ENCODE assay signal across 7 mouse cellular contexts in genomic region chr2:103484617-103485401, GRCm38 (mm10). TPM values are rescaled to one million over a fixed set of nuclear protein-coding genes. Genes with fewer than 3 reads are reported as not detected.
DNase-seq lines count a peak whose midpoint lies in the region; ATAC-seq and TF ChIP-seq lines count a peak whose summit lies in the region.

TSS of gene Cat (minus strand) at chr2:103485160.

- peaks cover 2% of the 10 kb centered on the region; the same call in 1 of the 2 replicates for H3K36me3 ChIP-seq in embryonic facial prominence, embryonic 10.5 days (replicated peaks)
- H3K36me3 ChIP-seq in intestine, postnatal 0 days (ENCODE audit: control insufficient read depth, insufficient read depth): no peaks in the 10 kb centered on the region
- no peaks in the 10 kb centered on the region for H3K36me3 ChIP-seq in midbrain, embryonic 12.5 days
- no peaks in the 10 kb centered on the region for H3K36me3 ChIP-seq in small intestine, adult 2 months (ENCODE audit: control insufficient read depth, insufficient read depth, low read length)

- H3K4me3 ChIP-seq in embryonic facial prominence, embryonic 10.5 days: peak within 1 kb of the TSS; percentile 80
- H3K4me3 ChIP-seq in intestine, postnatal 0 days (ENCODE audit: low read depth, low read length): peak within 1 kb of the TSS; percentile 91
- peak within 1 kb of the TSS; percentile 81 for H3K4me3 ChIP-seq in midbrain, embryonic 12.5 days
- peak within 1 kb of the TSS; percentile 75 for H3K4me3 ChIP-seq in small intestine, adult 2 months (ENCODE audit: low read depth, low read length)

- peak within 1 kb of the TSS; percentile 94 for H3K27ac ChIP-seq in embryonic facial prominence, embryonic 10.5 days (replicated peaks)
- H3K27ac ChIP-seq in intestine, postnatal 0 days (ENCODE audit: low read depth, low read length): peak within 1 kb of the TSS; percentile 96
- H3K27ac ChIP-seq in midbrain, embryonic 12.5 days (replicated peaks): peak within 1 kb of the TSS; percentile 96
- H3K27ac ChIP-seq in small intestine, adult 2 months (ENCODE audit: insufficient read depth, low read depth, low read length): peak within 1 kb of the TSS; percentile 96

- TF ChIP-seq CTCF in intestine, postnatal 0 days (IDR thresholded peaks at IDR 0.05; ENCODE audit: low read depth): no peak
- TF ChIP-seq CTCF in small intestine, adult 2 months (IDR thresholded peaks at IDR 0.05; ENCODE audit: extremely low read depth, insufficient read length, insufficient replicate concordance, low read depth, low read length): no peak

- no peaks in the 10 kb centered on the region for H3K27me3 ChIP-seq in embryonic facial prominence, embryonic 10.5 days (replicated peaks; ENCODE audit: low read depth, poor library complexity, severe bottlenecking)
- no peaks in the 10 kb centered on the region for H3K27me3 ChIP-seq in intestine, postnatal 0 days (replicated peaks; ENCODE audit: control insufficient read depth, insufficient read depth, low read length)
- no peaks in the 10 kb centered on the region for H3K27me3 ChIP-seq in midbrain, embryonic 12.5 days
- H3K27me3 ChIP-seq in small intestine, adult 2 months (ENCODE audit: control insufficient read depth, insufficient read depth, low read length): no peaks in the 10 kb centered on the region

- peak; percentile 98 for DNase-seq in adrenal gland, postnatal 10 days
- peak; percentile 98 for DNase-seq in embryonic facial prominence, embryonic 10.5 days (ENCODE audit: low spot score)
- no peak for DNase-seq in gonadal fat pad, adult 2 months (ENCODE audit: low read depth)
- peak; percentile 98 for DNase-seq in left cerebral cortex, postnatal 4 days

- peak; percentile 99 for TF ChIP-seq POLR2A in small intestine, adult 2 months (IDR thresholded peaks at IDR 0.05; ENCODE audit: low read depth, low read length)

- H3K9me3 ChIP-seq in embryonic facial prominence, embryonic 10.5 days: no peaks in the 10 kb centered on the region
- no peaks in the 10 kb centered on the region for H3K9me3 ChIP-seq in intestine, postnatal 0 days (ENCODE audit: control insufficient read depth)
- no peaks in the 10 kb centered on the region for H3K9me3 ChIP-seq in midbrain, embryonic 12.5 days

- ATAC-seq in intestine, postnatal 0 days: peak; percentile 97
- ATAC-seq in midbrain, embryonic 12.5 days (ENCODE audit: low FRiP score, low read depth): peak; percentile 99

- H3K9ac ChIP-seq in intestine, postnatal 0 days (ENCODE audit: low read depth, low read length): peak within 1 kb of the TSS; percentile 86
- peak within 1 kb of the TSS; percentile 88 for H3K9ac ChIP-seq in midbrain, embryonic 12.5 days (replicated peaks)

- intact Hi-C loops in left cerebral cortex, postnatal 4 days (cut with DNase I): no loop called here

- peaks cover 28% of the 10 kb centered on the region for H3K4me1 ChIP-seq in embryonic facial prominence, embryonic 10.5 days
- H3K4me1 ChIP-seq in intestine, postnatal 0 days (replicated peaks; ENCODE audit: control insufficient read depth, insufficient read depth, low read length): 0 out of 2 replicates have a peak, but pooled peaks cover 5% of the 10 kb centered on the region
- H3K4me1 ChIP-seq in midbrain, embryonic 12.5 days: peaks cover 18% of the 10 kb centered on the region
- H3K4me1 ChIP-seq in small intestine, adult 2 months (ENCODE audit: control insufficient read depth, insufficient read depth, insufficient read length, low read length): peaks cover 6% of the 10 kb centered on the region

- H3K4me2 ChIP-seq in intestine, postnatal 0 days (replicated peaks; ENCODE audit: low read depth): peak within 1 kb of the TSS; percentile 80
- H3K4me2 ChIP-seq in midbrain, embryonic 12.5 days (replicated peaks): peak within 1 kb of the TSS; percentile 58

- under 1% methylated on average over 41 of the region's 41 CpGs for WGBS in embryonic facial prominence, embryonic 10.5 days
- WGBS in intestine, postnatal 0 days: under 1% methylated on average over 41 of the region's 41 CpGs
- under 1% methylated on average over 41 of the region's 41 CpGs for WGBS in midbrain, embryonic 12.5 days
- under 1% methylated on average over 41 of the region's 41 CpGs for WGBS in small intestine, adult 2 months

RNA-seq across cellular contexts. Expression of gene Cat, which starts in this region (rescaled TPM):
- 100 to 1,000 TPM; 371 to 498 TPM for total RNA-seq in adrenal gland, postnatal 10 days (2021)
- polyA plus RNA-seq in embryonic facial prominence, embryonic 10.5 days (2016; fragmentation: Nextera tagmentation; extraction: Ambion mirVana): 84.9 and 85.6 TPM in 2 replicates
- polyA plus RNA-seq in gonadal fat pad, adult 2 months (2012; rRNA removed): 197 and 202 TPM in 2 replicates
- 173 and 179 TPM in 2 replicates for polyA plus RNA-seq in intestine, postnatal 0 days (2015; fragmentation: Nextera tagmentation; extraction: Ambion mirVana)
- 10 to 100 TPM; 80.5 to 83.4 TPM for total RNA-seq in left cerebral cortex, postnatal 4 days (2021)
- polyA plus RNA-seq in midbrain, embryonic 12.5 days (2016; fragmentation: Nextera tagmentation; extraction: Ambion mirVana): 101 and 110 TPM in 2 replicates
- 55.8 and 113 TPM in 2 replicates for polyA plus RNA-seq in small intestine, adult 2 months (2012; rRNA removed)

Comparison
In these comparisons a context has a peak if more than half of its experiments do, and no peak if none do; other contexts are left out.
1. RNA of gene Cat (total RNA-seq): 371 to 498 TPM in adrenal gland, postnatal 10 days; 80.5 to 83.4 TPM in left cerebral cortex, postnatal 4 days; every median in the first group is over 4 times any median in the second.
2. Peak in every context shown above with its lines, with median percentiles within 50 percentile points of each other: H3K27ac ChIP-seq and H3K4me3 ChIP-seq.